Mouse (Mus musculus) intestine, embryonic 14.5 days (tissue): ENCODE measurements at regions not wholly inside any gene's neighbourhood (a gene's known extent, or its start where the extent isn't known, plus 50 kb on each side); places are given as distances from the start of the nearest gene placed in this dataset.

Experiments used
- ATAC-seq: fragments of 200-750 bp; cut with Nextera tagmentation; replicated peaks from 2 replicates; pipeline ENCODE4 v1.8.0; 2017; ENCODE audit warnings: low read depth, moderate number of reproducible peaks, moderate TSS enrichment, moderate library complexity; ENCODE audit not compliant: low FRiP score, low TSS enrichment
- DNase-seq: peaks from one replicate; pipeline ENCODE4 v3.0.0-alpha.2; 2018; ENCODE audit warnings: low spot score
- H3K27ac ChIP-seq: fragments of 300-500 bp; sonication (generic); 2 replicates; pipeline ENCODE4 v1.5.1; 2014; ENCODE audit warnings: low read depth, mild to moderate bottlenecking, control low read depth
- H3K27me3 ChIP-seq: fragments of 300-500 bp; sonication (generic); replicated peaks from 2 replicates; pipeline ENCODE4 v1.6.1; 2014; ENCODE audit warnings: low read length, control low read depth; ENCODE audit not compliant: control insufficient read depth, insufficient read depth
- H3K36me3 ChIP-seq: fragments of 300-500 bp; sonication (generic); 2 replicates; pipeline ENCODE4 v1.6.1; 2014; ENCODE audit warnings: low read length, control low read depth; ENCODE audit not compliant: control insufficient read depth, insufficient read depth
- H3K4me1 ChIP-seq: fragments of 300-500 bp; sonication (generic); replicated peaks from 2 replicates; pipeline ENCODE4 v1.6.1; 2014; ENCODE audit warnings: low read length, control low read depth, mixed read lengths; ENCODE audit not compliant: control insufficient read depth, insufficient read depth
- H3K4me2 ChIP-seq: fragments of 300-500 bp; sonication (generic); 2 replicates; pipeline ENCODE4 v1.6.1; 2014; ENCODE audit warnings: low read length
- H3K4me3 ChIP-seq: fragments of 300-500 bp; sonication (generic); 2 replicates; pipeline ENCODE4 v1.5.1; 2014; ENCODE audit warnings: low read depth, low read length, control low read depth, mixed read lengths
- H3K9ac ChIP-seq: fragments of 300-500 bp; sonication (generic); 2 replicates; pipeline ENCODE4 v1.6.1; 2014; ENCODE audit warnings: mild to moderate bottlenecking, low read length
- H3K9me3 ChIP-seq: fragments of 300-500 bp; sonication (generic); 2 replicates; pipeline ENCODE4 v1.6.1; 2016; ENCODE audit warnings: low read length, control low read depth; ENCODE audit not compliant: control insufficient read depth
- WGBS: fragments of 180-500 bp; shearing (Covaris S2); extraction: QIAGEN DNeasy Blood & Tissue Kit; methylation state at CpG from one replicate; pipeline ENCODE4 v1.1.7; 2014; 5-methylcytosine and 5-hydroxymethylcytosine counted together

- no peak overlapping the region for H3K4me3 ChIP-seq
- 54% methylated on average over 3 of the region's 3 CpGs for WGBS
- no peak overlapping the region for H3K27ac ChIP-seq
- H3K4me2 ChIP-seq: no peak overlapping the region
- no peak overlapping the region for H3K9ac ChIP-seq
- no peaks in the 10 kb centered on the region for H3K36me3 ChIP-seq
- no peaks in the 10 kb centered on the region for H3K27me3 ChIP-seq
- no peak for DNase-seq
- ATAC-seq: no peak
- H3K4me1 ChIP-seq: no peaks in the 10 kb centered on the region
- no peaks in the 10 kb centered on the region for H3K9me3 ChIP-seq
Observed at GRCm38 (mm10) chr13:41910736-41911135, 63.3 kb upstream of the Adtrp start.

GRCm38 (mm10) chr13:41910236-41910635 lies 62.8 kb upstream of the Adtrp start:
- 86% methylated on average over 10 of the region's 10 CpGs for WGBS
- no peaks in the 10 kb centered on the region for H3K4me1 ChIP-seq
- no peak overlapping the region for H3K4me2 ChIP-seq
- H3K27me3 ChIP-seq: no peaks in the 10 kb centered on the region
- no peaks in the 10 kb centered on the region for H3K36me3 ChIP-seq
- DNase-seq (no peak), ATAC-seq (no peak)
- no peak overlapping the region for H3K9ac ChIP-seq
- H3K27ac ChIP-seq: no peak overlapping the region
- no peak overlapping the region for H3K4me3 ChIP-seq
- no peaks in the 10 kb centered on the region for H3K9me3 ChIP-seq

- Histone ChIP-seq H3K36me3 (no peaks in the 10 kb centered on the region), H3K4me1 (no peaks in the 10 kb centered on the region), H3K27ac (no peak overlapping the region), H3K4me2 (no peak overlapping the region), H3K9ac (no peak overlapping the region), H3K27me3 (no peaks in the 10 kb centered on the region), H3K9me3 (no peaks in the 10 kb centered on the region), H3K4me3 (no peak overlapping the region)
- WGBS: 94% methylated on average over 2 of the region's 2 CpGs
- ATAC-seq (no peak), DNase-seq (no peak)
Observed at GRCm38 (mm10) chr13:41907027-41907426, 59.5 kb upstream of the Adtrp start.

GRCm38 (mm10) chr13:41903286-41903685 lies 55.8 kb upstream of the Adtrp start:
- no peak for ATAC-seq

GRCm38 (mm10) chr13:41899837-41900463 lies 52.5 kb upstream of the Adtrp start:
- Histone ChIP-seq H3K27ac (no peak overlapping the region), H3K27me3 (no peaks in the 10 kb centered on the region), H3K4me1 (no peaks in the 10 kb centered on the region), H3K4me3 (no peak overlapping the region), H3K36me3 (no peaks in the 10 kb centered on the region), H3K9me3 (no peaks in the 10 kb centered on the region), H3K4me2 (no peak overlapping the region), H3K9ac (no peak overlapping the region)
- DNase-seq (no peak), ATAC-seq (no peak)
- 60% methylated on average over 13 of the region's 13 CpGs for WGBS

More at GRCm38 (mm10) chr13:41903286-41903685, 55.8 kb upstream of the Adtrp start:
- Histone ChIP-seq H3K4me1 (no peaks in the 10 kb centered on the region), H3K4me3 (no peak overlapping the region), H3K9me3 (no peaks in the 10 kb centered on the region), H3K27me3 (no peaks in the 10 kb centered on the region), H3K4me2 (no peak overlapping the region), H3K36me3 (no peaks in the 10 kb centered on the region), H3K9ac (no peak overlapping the region), H3K27ac (no peak overlapping the region)
- DNase-seq: no peak

GRCm38 (mm10) chr13:41899281-41899680 lies 51.8 kb upstream of the Adtrp start:
- 49% methylated on average over 7 of the region's 7 CpGs for WGBS
- DNase-seq (no peak), ATAC-seq (no peak)
- no peak overlapping the region for H3K27ac ChIP-seq
- no peaks in the 10 kb centered on the region for H3K36me3 ChIP-seq
- H3K4me3 ChIP-seq: no peak overlapping the region
- no peaks in the 10 kb centered on the region for H3K27me3 ChIP-seq
- no peak overlapping the region for H3K4me2 ChIP-seq
- no peaks in the 10 kb centered on the region for H3K9me3 ChIP-seq
- H3K9ac ChIP-seq: no peak overlapping the region
- no peaks in the 10 kb centered on the region for H3K4me1 ChIP-seq

- H3K27me3 ChIP-seq: no peaks in the 10 kb centered on the region
- no peaks in the 10 kb centered on the region for H3K4me1 ChIP-seq
- H3K36me3 ChIP-seq: no peaks in the 10 kb centered on the region
- no peak overlapping the region for H3K4me3 ChIP-seq
- no peak for ATAC-seq
- no peak overlapping the region for H3K27ac ChIP-seq
- no peak for DNase-seq
- no peak overlapping the region for H3K9ac ChIP-seq
- H3K9me3 ChIP-seq: no peaks in the 10 kb centered on the region
- 80% methylated on average over 8 of the region's 8 CpGs for WGBS
- H3K4me2 ChIP-seq: no peak overlapping the region
Observed at GRCm38 (mm10) chr13:41897481-41898317, 50.2 kb upstream of the Adtrp start.
